Mouse (Mus musculus) heart, postnatal 0 days (tissue): ENCODE data around the gene Stxbp3. TPM values are rescaled to one million over a fixed set of nuclear protein-coding genes. Genes with fewer than 3 reads are reported as not detected.

ENCODE experiments used
- ATAC-seq: fragments of 200-750 bp; cut with Nextera tagmentation; 2 replicates; pipeline ENCODE4 v1.8.0; 2017; ENCODE audit warnings: low read depth, moderate number of reproducible peaks, moderate library complexity; ENCODE audit not compliant: insufficient read depth
- DNase-seq: peaks from one replicate; pipeline ENCODE4 v3.0.0-alpha.2; 2016; ENCODE audit warnings: low spot score
- H3K27ac ChIP-seq: fragments of 300-500 bp; sonication (generic); 2 replicates; pipeline ENCODE4 v1.5.1; 2014; ENCODE audit warnings: low read depth, mild to moderate bottlenecking
- H3K27me3 ChIP-seq: fragments of 300-500 bp; sonication (generic); 2 replicates; pipeline ENCODE4 v1.6.1; 2014; ENCODE audit warnings: low read length, mixed read lengths; ENCODE audit not compliant: control insufficient read depth, insufficient read depth
- H3K36me3 ChIP-seq: fragments of 300-500 bp; sonication (generic); replicated peaks from 2 replicates; pipeline ENCODE4 v1.6.1; 2014; ENCODE audit warnings: low read length, mixed read lengths; ENCODE audit not compliant: control insufficient read depth, insufficient read depth
- H3K4me1 ChIP-seq: fragments of 300-500 bp; sonication (generic); 2 replicates; pipeline ENCODE4 v1.6.1; 2014; ENCODE audit warnings: antibody characterized with exemption; ENCODE audit not compliant: control insufficient read depth, insufficient read depth
- H3K4me2 ChIP-seq: fragments of 300-500 bp; sonication (generic); 2 replicates; pipeline ENCODE4 v1.6.1; 2014; ENCODE audit warnings: low read depth, mild to moderate bottlenecking, low read length, moderate library complexity
- H3K4me3 ChIP-seq: fragments of 300-500 bp; sonication (generic); 2 replicates; pipeline ENCODE4 v1.5.1; 2014; ENCODE audit warnings: low read depth, low read length
- H3K9ac ChIP-seq: fragments of 300-500 bp; sonication (generic); replicated peaks from 2 replicates; pipeline ENCODE4 v1.6.1; 2014; ENCODE audit warnings: low read depth, low read length, mixed read lengths
- H3K9me3 ChIP-seq: fragments of 300-500 bp; sonication (generic); replicated peaks from 2 replicates; pipeline ENCODE4 v1.6.1; 2016; ENCODE audit warnings: low read length; ENCODE audit not compliant: control insufficient read depth
- CTCF ChIP-seq: IDR thresholded peaks from 2 replicates; pipeline ENCODE4 v1.5.1; 2016; ENCODE audit warnings: antibody characterized with exemption, control low read depth, low read depth
- EP300 ChIP-seq: IDR thresholded peaks from 2 replicates; pipeline ENCODE4 v1.6.1; 2016; ENCODE audit warnings: antibody characterized with exemption, low read depth
- WGBS: fragments of 180-500 bp; shearing (Covaris S2); extraction: QIAGEN DNeasy Blood & Tissue Kit; methylation state at CpG from one replicate; pipeline ENCODE4 v1.1.7; 2014; 5-methylcytosine and 5-hydroxymethylcytosine counted together
- polyA plus RNA-seq: library from polyadenylated mRNA; unstranded; fragments of >200 nt; fragmentation: Nextera tagmentation; extraction: Ambion mirVana; gene quantifications from 2 replicates; pipeline ENCODE4 v1.2.1, GENCODE M21; 2015
- total RNA-seq: library from RNA; depleted of rRNA; stranded (reverse); fragments of >200 nt; gene quantifications from 2 replicates; pipeline ENCODE4 v1.2.3, GENCODE M21; 2014; ENCODE audit warnings: low replicate concordance

Gene Stxbp3
- total and polyA plus RNA-seq, 2 experiments from 2014 or later = 26.8 to 28.1 TPM

GRCm38 (mm10) chr3:108860786-108861185 is 20.5 kb upstream of the Stxbp3 start:
- H3K4me2 ChIP-seq = no peak overlapping the region
- H3K9ac ChIP-seq = no peak overlapping the region
- no peak for ATAC-seq
- no peaks in the 10 kb centered on the region for H3K36me3 ChIP-seq
- H3K4me1 ChIP-seq = peaks cover 16% of the 10 kb centered on the region
- no peak for TF ChIP-seq CTCF
- TF ChIP-seq EP300 = no peak
- no peak overlapping the region for H3K4me3 ChIP-seq
- no peak for DNase-seq
- no peak overlapping the region for H3K27ac ChIP-seq
- H3K9me3 ChIP-seq = no peaks in the 10 kb centered on the region
- 58% methylated on average over 2 of the region's 2 CpGs for WGBS
- H3K27me3 ChIP-seq = no peaks in the 10 kb centered on the region

GRCm38 (mm10) chr3:108858231-108858770 is 18.0 kb upstream of the Stxbp3 start:
- ATAC-seq = peak; percentile 86
- Histone ChIP-seq H3K27ac (peak overlapping the region; percentile 27), H3K36me3 (no peaks in the 10 kb centered on the region), H3K4me1 (peaks cover 27% of the 10 kb centered on the region), H3K27me3 (no peaks in the 10 kb centered on the region), H3K4me3 (no peak overlapping the region), H3K4me2 (peak overlapping the region; percentile 24; the same call in 1 of the 2 replicates), H3K9ac (0 out of 2 replicates have a peak overlapping the region, but pooled peaks have one; percentile 14), H3K9me3 (no peaks in the 10 kb centered on the region)
- DNase-seq = peak; percentile 82
- WGBS = 26% methylated on average over 7 of the region's 7 CpGs
- TF ChIP-seq EP300 (no peak), CTCF (no peak; the same call in 1 of the 2 replicates)

GRCm38 (mm10) chr3:108857714-108858113 is 17.4 kb upstream of the Stxbp3 start:
- Histone ChIP-seq H3K4me1 (peaks cover 22% of the 10 kb centered on the region), H3K9ac (no peak overlapping the region), H3K27me3 (no peaks in the 10 kb centered on the region), H3K9me3 (no peaks in the 10 kb centered on the region), H3K4me2 (no peak overlapping the region), H3K27ac (peak overlapping the region; percentile 27), H3K36me3 (no peaks in the 10 kb centered on the region), H3K4me3 (no peak overlapping the region)
- no peak for ATAC-seq
- TF ChIP-seq CTCF = no peak
- TF ChIP-seq EP300 = no peak
- DNase-seq = no peak
- 65% methylated on average over 1 of the region's 1 CpGs for WGBS

GRCm38 (mm10) chr3:108857124-108857470 is 16.8 kb upstream of the Stxbp3 start:
- WGBS = 71% methylated on average over 3 of the region's 3 CpGs
- no peak overlapping the region for H3K4me2 ChIP-seq
- H3K4me3 ChIP-seq = no peak overlapping the region
- DNase-seq = no peak
- H3K27ac ChIP-seq = no peak overlapping the region
- H3K9me3 ChIP-seq = no peaks in the 10 kb centered on the region
- H3K9ac ChIP-seq = no peak overlapping the region
- H3K36me3 ChIP-seq = no peaks in the 10 kb centered on the region
- no peak for TF ChIP-seq EP300
- TF ChIP-seq CTCF = no peak
- peaks cover 20% of the 10 kb centered on the region for H3K4me1 ChIP-seq
- no peaks in the 10 kb centered on the region for H3K27me3 ChIP-seq
- no peak for ATAC-seq

GRCm38 (mm10) chr3:108856386-108857123 is 16.2 kb upstream of the Stxbp3 start:
- ATAC-seq (no peak), DNase-seq (no peak)
- Histone ChIP-seq H3K4me2 (no peak overlapping the region), H3K36me3 (no peaks in the 10 kb centered on the region), H3K27me3 (no peaks in the 10 kb centered on the region), H3K9me3 (no peaks in the 10 kb centered on the region), H3K27ac (0 out of 2 replicates have a peak overlapping the region, but pooled peaks have one; percentile 32), H3K4me1 (peaks cover 20% of the 10 kb centered on the region), H3K9ac (no peak overlapping the region), H3K4me3 (no peak overlapping the region)
- WGBS = 76% methylated on average over 8 of the region's 8 CpGs
- TF ChIP-seq EP300 (no peak), CTCF (peak; percentile 40)

- no peak overlapping the region for H3K4me2 ChIP-seq
Observed at GRCm38 (mm10) chr3:108855864-108856263, 15.5 kb upstream of the Stxbp3 start.

More at GRCm38 (mm10) chr3:108855864-108856263, 15.5 kb upstream of the Stxbp3 start:
- Histone ChIP-seq H3K36me3 (no peaks in the 10 kb centered on the region), H3K9me3 (no peaks in the 10 kb centered on the region), H3K9ac (no peak overlapping the region), H3K4me1 (peaks cover 20% of the 10 kb centered on the region), H3K4me3 (no peak overlapping the region), H3K27me3 (no peaks in the 10 kb centered on the region), H3K27ac (peak overlapping the region; percentile 64)
- ATAC-seq = peak; percentile 18
- TF ChIP-seq EP300 (no peak), CTCF (no peak)
- DNase-seq = peak; percentile 18
- WGBS = 50% methylated on average over 10 of the region's 10 CpGs
